Mouse (Mus musculus) megakaryocyte-erythroid progenitor cell, adult 5 weeks (primary cell): ENCODE data around the gene Stc2. TPM values are rescaled to one million over a fixed set of nuclear protein-coding genes. Genes with fewer than 3 reads are reported as not detected.

Source experiments
- polyA plus RNA-seq: library from polyadenylated mRNA; stranded (reverse); fragments of >175 nt; gene quantifications from 2 replicates; pipeline ENCODE4 v1.2.3, GENCODE M21; 2012

Gene Stc2
- 0.34 and 0.48 TPM in 2 replicates for polyA plus RNA-seq

DNA sequence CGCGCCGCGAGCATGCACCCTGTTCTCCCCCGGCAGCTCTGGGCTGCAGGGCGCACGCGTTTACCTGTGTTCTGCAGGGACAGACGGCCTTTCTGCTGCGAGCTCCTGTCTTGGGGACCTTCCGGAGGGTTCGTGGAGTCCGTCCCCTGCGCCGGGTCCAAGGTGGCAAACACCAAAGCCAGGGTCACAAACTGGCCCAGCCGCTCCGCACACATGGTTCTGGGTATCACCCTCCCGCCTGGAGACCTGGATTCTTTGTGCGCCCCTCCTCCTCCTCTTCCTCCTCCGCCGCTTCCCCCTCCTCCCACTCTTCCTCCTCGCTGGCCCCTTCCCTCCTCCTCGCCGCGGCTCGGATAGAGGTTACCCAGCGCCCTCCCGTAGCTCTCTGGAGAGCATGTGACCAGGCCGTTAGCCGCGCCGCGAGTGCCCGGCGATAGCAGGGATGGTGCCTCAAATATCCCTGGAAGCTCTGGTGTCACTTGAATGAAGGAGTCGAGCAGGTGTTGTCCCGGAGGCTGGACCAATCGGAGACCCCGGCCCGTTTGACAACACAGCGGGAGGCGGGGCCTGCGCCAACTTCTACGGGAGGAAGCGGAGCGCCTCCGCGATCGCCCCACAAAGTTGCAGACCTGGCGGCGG is at the start of gene Stc2:
Stc2 (minus strand) TSS at position 427 of the 639 bp plus-strand sequence.

Other genes starting within 250 kb of the Stc2 start
- gene Gm17332, start 187.6 kb downstream of the Stc2 start, polyA plus RNA-seq, result not detected in 2 replicates